Mouse (Mus musculus): ENCODE data around the gene Spata48.

GRCm38 (mm10) chr11:11536295-11536694 lies 74.4 kb downstream of the Spata48 start:
- TF ChIP-seq CTCF (IDR thresholded peaks at IDR 0.05; ENCODE audit: low read depth) (no peak), EP300 (IDR thresholded peaks at IDR 0.05; ENCODE audit: low read depth) (no peak)

All from liver, embryonic 14.5 days (tissue).